Mouse (Mus musculus): ENCODE data around the gene Emp2. TPM values are rescaled to one million over a fixed set of nuclear protein-coding genes. Genes with fewer than 3 reads are reported as not detected.

Emp2 gene
- polyA plus RNA-seq, 1 experiment = not detected

DNA sequence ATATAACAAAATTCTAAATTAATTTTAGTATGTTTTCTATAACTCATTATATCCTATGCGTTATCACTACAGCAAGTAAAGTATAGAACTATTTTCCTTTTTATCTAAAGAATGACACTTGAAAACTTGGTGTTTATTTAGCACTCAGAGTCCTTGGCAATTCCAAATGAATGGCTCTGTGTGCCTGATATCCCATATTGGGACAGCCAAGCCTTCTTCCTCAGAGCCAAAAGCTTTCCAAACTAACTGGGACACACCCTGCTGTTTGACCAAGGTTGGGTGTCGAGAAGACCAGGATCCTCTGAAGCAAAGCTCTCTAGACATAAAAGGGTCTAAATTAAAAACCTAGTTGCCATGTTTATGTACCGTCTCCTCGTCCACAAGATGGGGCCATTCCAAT, 27.3 kb upstream of the Emp2 start:
- no peaks in the 10 kb centered on the region for H3K4me1 ChIP-seq (ENCODE audit: control insufficient read depth)
- no peaks in the 10 kb centered on the region for H3K36me3 ChIP-seq (ENCODE audit: control insufficient read depth)
- no peak overlapping the region for H3K4me3 ChIP-seq (replicated peaks)
- H3K9me3 ChIP-seq (ENCODE audit: control insufficient read depth, low read length) = no peaks in the 10 kb centered on the region; the same call in none of the 2 replicates
- H3K27me3 ChIP-seq (ENCODE audit: control insufficient read depth) = no peaks in the 10 kb centered on the region
- TF ChIP-seq GATA1 (IDR thresholded peaks at IDR 0.05; ENCODE audit: low read length) (no peak), TAL1 (IDR thresholded peaks at IDR 0.05; ENCODE audit: low read length) (no peak)

DNA sequence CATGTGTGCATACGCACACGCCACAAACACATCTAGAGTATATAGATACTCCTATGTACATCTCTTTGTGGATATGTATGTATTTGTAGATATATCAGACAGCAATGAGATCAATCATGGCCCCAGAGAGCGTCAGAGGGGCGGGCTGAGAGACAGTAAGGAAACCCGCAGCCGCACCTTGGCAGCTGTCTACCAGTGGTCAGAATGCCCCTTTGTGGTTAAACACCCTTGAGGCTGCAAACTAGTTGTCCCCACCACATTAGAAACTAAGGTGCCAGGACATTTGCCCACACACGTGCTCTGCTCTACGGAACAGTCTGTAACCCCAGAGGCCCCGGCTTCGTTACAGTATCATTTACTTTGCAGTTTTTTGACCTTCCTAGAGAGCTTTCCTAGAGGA, 26.2 kb upstream of the Emp2 start:
- no peak overlapping the region for H3K4me3 ChIP-seq (replicated peaks)
- TF ChIP-seq GATA1 (IDR thresholded peaks at IDR 0.05; ENCODE audit: low read length) = no peak
- no peak for TF ChIP-seq TAL1 (IDR thresholded peaks at IDR 0.05; ENCODE audit: low read length)
- H3K27me3 ChIP-seq (ENCODE audit: control insufficient read depth) = no peaks in the 10 kb centered on the region
- no peaks in the 10 kb centered on the region for H3K4me1 ChIP-seq (ENCODE audit: control insufficient read depth)
- no peaks in the 10 kb centered on the region; the same call in none of the 2 replicates for H3K9me3 ChIP-seq (ENCODE audit: control insufficient read depth, low read length)
- no peaks in the 10 kb centered on the region for H3K36me3 ChIP-seq (ENCODE audit: control insufficient read depth)

GRCm38 (mm10) chr16:10338601-10339000, 24.8 kb upstream of the Emp2 start:
- Histone ChIP-seq H3K27me3 (ENCODE audit: control insufficient read depth) (no peaks in the 10 kb centered on the region), H3K4me3 (replicated peaks) (no peak overlapping the region), H3K4me1 (ENCODE audit: control insufficient read depth) (no peaks in the 10 kb centered on the region), H3K36me3 (ENCODE audit: control insufficient read depth) (no peaks in the 10 kb centered on the region), H3K9me3 (ENCODE audit: control insufficient read depth, low read length) (no peaks in the 10 kb centered on the region; the same call in none of the 2 replicates)
- TF ChIP-seq TAL1 (IDR thresholded peaks at IDR 0.05; ENCODE audit: low read length) = no peak
- TF ChIP-seq GATA1 (IDR thresholded peaks at IDR 0.05; ENCODE audit: low read length) = no peak

GRCm38 (mm10) chr16:10337422-10338197, 23.8 kb upstream of the Emp2 start:
- Histone ChIP-seq H3K36me3 (ENCODE audit: control insufficient read depth) (no peaks in the 10 kb centered on the region), H3K4me3 (replicated peaks) (no peak overlapping the region), H3K4me1 (ENCODE audit: control insufficient read depth) (no peaks in the 10 kb centered on the region), H3K9me3 (ENCODE audit: control insufficient read depth, low read length) (no peaks in the 10 kb centered on the region; the same call in none of the 2 replicates), H3K27me3 (ENCODE audit: control insufficient read depth) (no peaks in the 10 kb centered on the region)
- TF ChIP-seq TAL1 (IDR thresholded peaks at IDR 0.05; ENCODE audit: low read length) = no peak

DNA sequence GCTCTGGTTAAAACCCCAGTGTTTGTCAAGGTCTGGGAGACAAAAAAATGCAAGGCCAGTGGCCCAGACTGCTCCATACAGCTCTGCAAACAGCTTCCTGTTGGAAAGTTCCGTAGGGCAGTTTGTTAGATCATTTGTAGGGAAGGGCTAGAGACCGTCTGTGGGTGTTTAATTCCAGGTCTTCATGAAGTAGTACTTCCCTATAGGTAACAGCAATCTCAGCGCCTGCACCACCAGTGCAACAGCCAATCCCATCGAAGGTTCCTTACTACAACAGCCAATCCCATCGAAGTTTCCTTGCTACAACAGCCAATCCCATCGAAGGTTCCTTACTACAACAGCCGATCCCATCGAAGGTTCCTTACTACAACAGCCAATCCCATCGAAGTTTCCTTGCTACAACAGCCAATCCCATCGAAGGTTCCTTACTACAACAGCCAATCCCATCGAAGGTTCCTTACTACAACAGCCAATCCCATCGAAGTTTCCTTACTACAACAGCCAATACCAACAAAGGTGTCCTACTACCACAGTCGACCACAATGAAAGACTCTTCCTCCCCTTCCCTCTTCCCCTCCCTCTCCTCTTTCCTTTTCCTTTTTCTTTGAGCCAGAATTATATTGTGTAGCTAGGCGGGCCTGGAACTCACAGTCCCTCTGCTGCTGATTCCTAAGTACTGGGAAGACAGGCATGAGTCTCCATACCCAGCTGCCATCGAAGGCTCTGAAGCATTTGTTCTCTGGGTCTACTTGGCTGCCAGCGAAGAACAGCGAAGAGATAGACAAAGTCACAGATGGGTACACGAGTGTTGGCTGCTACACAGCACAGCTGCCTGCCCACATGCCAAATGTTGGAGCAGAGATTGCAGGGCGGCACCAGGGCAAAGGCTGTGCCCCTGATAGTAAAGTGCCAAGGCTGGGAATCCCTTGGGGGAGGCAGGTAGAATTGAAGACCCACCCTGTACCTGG, 23.0 kb upstream of the Emp2 start:
- Histone ChIP-seq H3K9me3 (ENCODE audit: control insufficient read depth, low read length) (no peaks in the 10 kb centered on the region; the same call in none of the 2 replicates), H3K27me3 (ENCODE audit: control insufficient read depth) (no peaks in the 10 kb centered on the region), H3K4me1 (ENCODE audit: control insufficient read depth) (no peaks in the 10 kb centered on the region), H3K36me3 (ENCODE audit: control insufficient read depth) (no peaks in the 10 kb centered on the region), H3K4me3 (replicated peaks) (no peak overlapping the region)
- TF ChIP-seq TAL1 (IDR thresholded peaks at IDR 0.05; ENCODE audit: low read length) = no peak
- TF ChIP-seq GATA1 (IDR thresholded peaks at IDR 0.05; ENCODE audit: low read length) = no peak

DNA sequence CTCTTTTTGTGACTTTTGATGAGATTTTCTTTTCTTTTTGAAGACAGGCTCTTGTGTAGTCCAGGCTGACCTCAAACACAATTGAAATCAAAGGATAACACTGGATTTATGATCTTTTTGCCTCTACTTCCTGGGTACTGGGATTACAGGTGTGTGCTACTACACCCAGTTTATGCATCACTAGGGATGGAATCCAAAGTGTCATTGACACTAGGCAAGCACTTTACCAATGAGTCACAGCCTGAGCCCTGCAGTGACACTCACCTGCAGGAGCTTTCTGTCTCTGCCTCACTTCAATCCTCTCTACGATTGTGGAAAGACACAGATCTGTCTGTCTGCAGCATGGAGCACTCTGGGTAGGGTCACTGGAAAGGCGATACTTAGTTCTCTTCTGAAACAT, 22.2 kb upstream of the Emp2 start:
- no peak overlapping the region for H3K4me3 ChIP-seq (replicated peaks)
- no peaks in the 10 kb centered on the region for H3K4me1 ChIP-seq (ENCODE audit: control insufficient read depth)
- H3K36me3 ChIP-seq (ENCODE audit: control insufficient read depth) = no peaks in the 10 kb centered on the region
- TF ChIP-seq GATA1 (IDR thresholded peaks at IDR 0.05; ENCODE audit: low read length) = no peak
- no peak for TF ChIP-seq TAL1 (IDR thresholded peaks at IDR 0.05; ENCODE audit: low read length)
- no peaks in the 10 kb centered on the region; the same call in none of the 2 replicates for H3K9me3 ChIP-seq (ENCODE audit: control insufficient read depth, low read length)
- no peaks in the 10 kb centered on the region for H3K27me3 ChIP-seq (ENCODE audit: control insufficient read depth)

DNA sequence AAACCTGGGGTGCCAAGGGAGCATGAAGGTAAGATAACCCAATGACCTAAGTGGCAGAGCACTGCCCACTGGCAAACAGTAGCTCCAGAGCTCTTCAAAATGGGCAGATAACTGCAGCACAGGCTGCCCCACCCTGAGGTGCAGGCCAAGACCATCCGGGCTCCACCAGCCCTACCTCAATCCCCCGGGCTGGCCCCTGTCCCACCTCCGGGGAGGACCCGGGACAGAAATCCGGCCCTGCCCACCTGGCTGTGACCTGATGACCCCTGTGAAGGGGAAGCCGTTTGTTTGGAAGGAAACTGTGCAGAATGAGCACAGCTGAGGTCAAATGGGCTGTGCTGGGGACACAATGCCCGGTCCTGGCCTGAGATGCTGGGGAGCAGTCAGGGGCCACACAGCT, 19.0 kb upstream of the Emp2 start:
- Histone ChIP-seq H3K36me3 (ENCODE audit: control insufficient read depth) (no peaks in the 10 kb centered on the region), H3K27me3 (ENCODE audit: control insufficient read depth) (no peaks in the 10 kb centered on the region), H3K4me1 (ENCODE audit: control insufficient read depth) (no peaks in the 10 kb centered on the region), H3K9me3 (ENCODE audit: control insufficient read depth, low read length) (no peaks in the 10 kb centered on the region; the same call in 1 of the 2 replicates), H3K4me3 (replicated peaks) (no peak overlapping the region)
- TF ChIP-seq GATA1 (IDR thresholded peaks at IDR 0.05; ENCODE audit: low read length) (no peak), TAL1 (IDR thresholded peaks at IDR 0.05; ENCODE audit: low read length) (no peak)

DNA sequence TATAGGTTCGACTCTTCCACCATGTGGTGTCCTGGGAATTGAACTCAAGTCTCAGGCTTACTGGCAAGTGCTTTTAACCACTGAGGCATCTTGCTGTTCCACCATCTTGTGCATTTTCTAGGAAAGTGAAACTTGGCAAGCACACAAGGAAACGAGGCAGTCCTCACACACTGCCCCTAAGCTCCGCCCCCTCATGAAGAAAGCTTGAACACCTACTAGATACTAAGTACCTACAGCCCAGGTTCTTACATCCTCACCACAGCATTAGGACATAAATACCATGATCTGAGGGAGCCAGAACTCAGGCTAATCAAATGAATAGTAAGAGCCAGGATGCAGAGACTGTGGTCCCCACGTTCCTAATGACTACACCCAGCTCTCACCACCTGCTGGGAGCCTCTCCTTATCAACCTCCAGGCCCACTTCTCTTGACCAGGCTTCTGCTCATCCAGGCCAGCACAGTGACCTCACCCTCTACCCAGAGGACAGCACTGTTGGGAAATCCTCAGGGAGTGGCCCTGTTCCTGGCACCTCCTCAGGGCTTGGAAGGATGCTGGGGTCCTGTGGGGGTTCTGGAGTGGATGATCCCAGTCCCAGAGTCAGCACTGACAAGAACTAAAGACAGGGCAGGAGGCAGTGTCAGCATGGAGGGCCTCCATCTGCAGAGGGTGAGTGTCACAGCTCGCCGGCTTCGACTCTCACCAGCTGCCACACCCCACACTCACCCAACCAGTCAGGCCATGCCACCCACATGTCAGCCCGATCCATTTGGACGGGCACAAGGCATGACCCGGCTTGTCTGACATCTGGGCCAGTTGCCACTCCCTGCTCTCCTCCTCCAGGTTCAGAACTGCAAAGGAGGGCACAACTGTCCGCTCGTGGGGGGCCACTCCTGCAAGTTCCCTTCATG, 17.1 kb upstream of the Emp2 start:
- Histone ChIP-seq H3K36me3 (ENCODE audit: control insufficient read depth) (no peaks in the 10 kb centered on the region), H3K27me3 (ENCODE audit: control insufficient read depth) (no peaks in the 10 kb centered on the region), H3K9me3 (ENCODE audit: control insufficient read depth, low read length) (no peaks in the 10 kb centered on the region), H3K4me3 (replicated peaks) (no peak overlapping the region), H3K4me1 (ENCODE audit: control insufficient read depth) (no peaks in the 10 kb centered on the region)
- TF ChIP-seq GATA1 (IDR thresholded peaks at IDR 0.05; ENCODE audit: low read length) (no peak), TAL1 (IDR thresholded peaks at IDR 0.05; ENCODE audit: low read length) (no peak)
